Mouse (Mus musculus) frontal cortex, postnatal 10 days (tissue): Measurements from ENCODE around the gene Irgc1.

Experiments
- DNase-seq, 2 experiments: peaks; one replicate each; pipeline ENCODE4 v3.0.0; 2022; ENCODE audit warnings: low spot score in 2 of 2, mixed read lengths in 1 of 2

The Irgc1 gene

GRCm38 (mm10) chr7:24472442-24472841, 20.3 kb upstream of the Irgc1 start:
- no peak for DNase-seq

GRCm38 (mm10) chr7:24470356-24470755, 18.3 kb upstream of the Irgc1 start:
- DNase-seq = no peak

GRCm38 (mm10) chr7:24469126-24469525, 17.0 kb upstream of the Irgc1 start:
- no peak for DNase-seq

GRCm38 (mm10) chr7:24467886-24468285, 15.8 kb upstream of the Irgc1 start:
- DNase-seq = no peak

- DNase-seq = no peak
Measured at GRCm38 (mm10) chr7:24466835-24467234, 14.7 kb upstream of the Irgc1 start.

- DNase-seq = no peak
Measured at GRCm38 (mm10) chr7:24462388-24463319, 10.6 kb upstream of the Irgc1 start, which contains the start of gene Plaur. Gene Plaur, plus strand, starts transcription at chr7:24462484.

GRCm38 (mm10) chr7:24461376-24462051, 9.4 kb upstream of the Irgc1 start:
- DNase-seq = no peak

GRCm38 (mm10) chr7:24459843-24460242, 7.7 kb upstream of the Irgc1 start:
- DNase-seq = no peak

GRCm38 (mm10) chr7:24459440-24459839, 7.3 kb upstream of the Irgc1 start:
- DNase-seq = no peak

- no peak for DNase-seq
Measured at GRCm38 (mm10) chr7:24457726-24458370, 5.8 kb upstream of the Irgc1 start.

- DNase-seq = no peak
Measured at GRCm38 (mm10) chr7:24455726-24456125, 3.6 kb upstream of the Irgc1 start.

GRCm38 (mm10) chr7:24454199-24454598, 2.1 kb upstream of the Irgc1 start:
- DNase-seq = no peak

GRCm38 (mm10) chr7:24450585-24451017, 1.5 kb downstream of the Irgc1 start:
- no peak for DNase-seq

- no peak for DNase-seq
Measured at GRCm38 (mm10) chr7:24448782-24449517, 3.1 kb downstream of the Irgc1 start.

- DNase-seq = no peak
Measured at GRCm38 (mm10) chr7:24446697-24447340, 5.3 kb downstream of the Irgc1 start.

GRCm38 (mm10) chr7:24445266-24445926, 6.7 kb downstream of the Irgc1 start:
- DNase-seq = no peak

- no peak for DNase-seq
Measured at GRCm38 (mm10) chr7:24442313-24442712, 9.8 kb downstream of the Irgc1 start.

GRCm38 (mm10) chr7:24441785-24442184, 10.3 kb downstream of the Irgc1 start:
- no peak for DNase-seq

- no peak for DNase-seq
Measured at GRCm38 (mm10) chr7:24439891-24440290, 12.2 kb downstream of the Irgc1 start.

GRCm38 (mm10) chr7:24439191-24439590, 12.9 kb downstream of the Irgc1 start:
- no peak for DNase-seq
